Mouse (Mus musculus) T-helper 17 cell (primary cell): ENCODE results near the gene Klra3.
"Not testable (repeated sequence)": the region's sequence is repeated elsewhere in the genome, so short reads cannot be mapped to it uniquely, and the experiment has no call there.

Experiments used
- in situ Hi-C, 2 experiments: fragments of 300-600 bp; cut with MboI, MseI; formaldehyde crosslinking; loops; 1 replicate in 1 of 2; 2 replicates in 1 of 2; pipeline ENCODE4 v1.15.1; 2025; ENCODE audit warnings: high pct_unique_total_duplicates in 2 of 2

Klra3 gene

DNA sequence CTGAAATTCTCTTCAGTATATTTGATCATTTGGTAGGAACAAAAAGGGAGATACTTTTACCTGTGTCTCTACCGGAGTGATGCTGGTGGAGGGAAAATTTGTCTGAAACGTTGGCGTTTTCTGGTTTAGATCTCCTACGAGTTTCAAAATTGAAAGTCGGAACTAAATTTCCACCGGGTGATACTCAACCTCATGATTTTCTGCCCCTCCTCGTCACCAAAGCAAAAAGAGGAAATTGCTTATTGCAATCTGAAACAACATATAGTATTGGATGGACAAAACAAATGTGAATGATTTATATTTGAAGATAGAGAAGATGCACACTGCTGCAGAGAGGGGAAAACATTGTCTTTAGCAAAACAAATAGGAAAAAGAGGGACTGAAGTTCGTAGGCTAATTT lies at the start of gene Klra3:
Klra3 (minus strand) TSS at position 164 of the 400 bp plus-strand sequence.
- in situ Hi-C loops, result no loop called here

GRCm38 (mm10) chr6:130386750-130387149 lies 49.4 kb upstream of the Klra3 start, which contains the start of gene Klra1:
Klra1 (minus strand) TSS chr6:130386874.
- in situ Hi-C loops, result no loop called here

GRCm38 (mm10) chr6:130385803-130386202 lies 48.4 kb upstream of the Klra3 start:
- in situ Hi-C loops, result no loop called here

GRCm38 (mm10) chr6:130382375-130382774 lies 45.0 kb upstream of the Klra3 start:
- in situ Hi-C loops, result no loop called here

DNA sequence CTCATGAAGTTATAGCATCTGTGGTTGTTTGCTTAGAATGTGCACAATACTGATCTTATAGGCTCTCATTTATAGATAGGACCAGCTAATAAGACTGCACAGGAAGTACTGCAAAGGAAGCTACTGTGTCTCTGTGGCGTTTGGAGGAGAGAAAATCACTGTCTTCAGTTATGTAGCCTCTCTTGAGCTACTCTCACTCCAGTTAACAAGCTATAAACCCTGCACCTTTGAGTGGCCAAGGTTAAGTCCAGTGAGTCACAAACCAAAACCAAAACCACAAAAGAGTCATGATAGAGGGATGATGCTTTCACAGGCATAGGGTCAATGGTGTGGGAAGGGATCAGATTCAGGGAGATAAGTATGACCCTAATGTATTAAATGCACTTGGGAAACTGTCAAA lies 8.0 kb upstream of the Klra3 start:
- in situ Hi-C loops, result not testable (repeated sequence)

DNA sequence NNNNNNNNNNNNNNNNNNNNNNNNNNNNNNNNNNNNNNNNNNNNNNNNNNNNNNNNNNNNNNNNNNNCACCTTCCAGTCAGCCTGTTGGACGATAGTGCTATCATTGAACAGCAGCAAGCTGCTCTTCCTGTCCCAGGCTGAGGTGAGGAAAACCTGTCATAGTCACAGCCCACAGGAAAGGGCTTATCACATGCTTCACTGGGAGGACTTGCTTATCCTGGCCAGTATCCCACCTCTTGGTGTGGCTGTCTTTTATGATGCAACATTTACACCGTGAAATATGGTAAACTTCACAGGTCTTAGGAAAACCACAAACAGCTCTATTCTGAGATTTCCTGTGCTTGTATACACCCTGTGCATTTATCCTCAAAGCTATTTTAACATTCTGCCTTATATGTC lies 4.6 kb upstream of the Klra3 start:
- in situ Hi-C loops, result not testable (repeated sequence)

GRCm38 (mm10) chr6:130287984-130288649 lies 49.3 kb downstream of the Klra3 start:
- in situ Hi-C loops, result no loop called here

DNA sequence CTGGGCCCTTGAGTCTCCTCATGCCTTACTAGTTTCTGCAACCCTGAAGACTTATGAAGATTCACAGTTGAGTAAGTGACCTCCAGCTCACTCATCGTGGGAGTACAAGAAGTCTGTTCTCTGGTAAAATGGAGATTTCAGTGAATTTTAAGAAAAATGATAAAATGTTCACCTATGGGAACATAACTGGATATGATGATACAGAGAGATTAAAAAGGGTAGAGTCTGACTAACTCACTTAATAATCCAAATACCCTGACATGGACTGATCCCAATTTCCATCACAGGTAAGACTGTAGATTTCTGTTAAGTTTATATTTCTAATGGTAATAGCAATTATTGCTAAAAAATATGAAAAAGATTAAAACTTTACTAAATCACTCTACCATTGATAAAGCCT lies 55.5 kb downstream of the Klra3 start, which contains the start of gene Klra10:
Klra10 (minus strand) TSS at position 101 of the 400 bp plus-strand sequence.
- in situ Hi-C loops, result not testable (repeated sequence)
